ENCODE assay signal across 8 mouse cellular contexts in genomic region chrX:56340305-56340704, GRCm38 (mm10). TPM values are rescaled to one million over a fixed set of nuclear protein-coding genes. Genes with fewer than 3 reads are reported as not detected.
DNase-seq lines count a peak whose midpoint lies in the region; ATAC-seq and TF ChIP-seq lines count a peak whose summit lies in the region.

No protein-coding gene starts in this region.

- no peak overlapping the region for H3K27ac ChIP-seq in heart, adult 2 months
- no peak overlapping the region for H3K27ac ChIP-seq in heart, embryonic 11.5 days (ENCODE audit: low read depth, low read length)
- H3K27ac ChIP-seq in cortical plate, adult 2 months (ENCODE audit: insufficient read depth, low read length), result no peak overlapping the region
- no peak overlapping the region for H3K27ac ChIP-seq in limb, embryonic 11.5 days (replicated peaks; ENCODE audit: low read depth, low read length)
- H3K27ac ChIP-seq in midbrain, embryonic 11.5 days (ENCODE audit: low read depth, low read length), result no peak overlapping the region

- TF ChIP-seq CTCF in heart, adult 2 months (IDR thresholded peaks at IDR 0.05), result peak; percentile 63
- TF ChIP-seq CTCF in cortical plate, adult 2 months (IDR thresholded peaks at IDR 0.05; ENCODE audit: extremely low read depth, insufficient read depth, low read length), result 0 out of 2 replicates have a peak, but pooled peaks have one; percentile 26

- no peak for TF ChIP-seq EP300 in heart, adult 2 months (IDR thresholded peaks at IDR 0.05; ENCODE audit: insufficient read depth, low read depth, low read length)

- ATAC-seq in heart, embryonic 11.5 days (replicated peaks; ENCODE audit: insufficient number of reproducible peaks, low FRiP score, low TSS enrichment), result no peak
- ATAC-seq in limb, embryonic 11.5 days (ENCODE audit: insufficient number of reproducible peaks, low FRiP score, low TSS enrichment, low read depth), result no peak
- ATAC-seq in midbrain, embryonic 11.5 days (ENCODE audit: low FRiP score), result no peak

- no peak for DNase-seq in heart, adult 2 months
- peak; percentile 10 to 33 for DNase-seq in right cerebral cortex, adult 2 months (ENCODE audit: low spot score in 2 of 2)
- DNase-seq in right cerebral cortex, postnatal 36 days (ENCODE audit: low spot score in 2 of 2), result no peak
- DNase-seq in limb, embryonic 11.5 days (ENCODE audit: low spot score), result peak; percentile 31
- DNase-seq in gastrocnemius, postnatal 36 days, result no peak
- DNase-seq in midbrain, embryonic 11.5 days (ENCODE audit: low spot score, missing footprints), result no peak

- H3K36me3 ChIP-seq in heart, adult 2 months (ENCODE audit: control insufficient read depth, insufficient read depth, low read length), result no peaks in the 10 kb centered on the region
- H3K36me3 ChIP-seq in heart, embryonic 11.5 days (ENCODE audit: control insufficient read depth, insufficient read depth, low read length), result no peaks in the 10 kb centered on the region
- no peaks in the 10 kb centered on the region for H3K36me3 ChIP-seq in limb, embryonic 11.5 days (ENCODE audit: control insufficient read depth, insufficient read depth, low read length)
- H3K36me3 ChIP-seq in midbrain, embryonic 11.5 days (ENCODE audit: control insufficient read depth, insufficient read depth, low read length), result no peaks in the 10 kb centered on the region

- no peaks in the 10 kb centered on the region for H3K4me1 ChIP-seq in heart, adult 2 months (ENCODE audit: control insufficient read depth, insufficient read depth, low read length)
- no peaks in the 10 kb centered on the region for H3K4me1 ChIP-seq in heart, embryonic 11.5 days (ENCODE audit: control insufficient read depth, insufficient read depth, low read length)
- H3K4me1 ChIP-seq in cortical plate, adult 2 months (ENCODE audit: control insufficient read depth, insufficient read depth, low read length), result no peaks in the 10 kb centered on the region
- no peaks in the 10 kb centered on the region for H3K4me1 ChIP-seq in limb, embryonic 11.5 days (ENCODE audit: control insufficient read depth, insufficient read depth, low read length)
- no peaks in the 10 kb centered on the region for H3K4me1 ChIP-seq in midbrain, embryonic 11.5 days (ENCODE audit: control insufficient read depth, insufficient read depth, low read length)

- no peaks in the 10 kb centered on the region for H3K79me2 ChIP-seq in heart, adult 2 months (replicated peaks; ENCODE audit: control insufficient read depth, insufficient read depth, low read length)

- H3K4me3 ChIP-seq in heart, adult 2 months, result no peak overlapping the region
- H3K4me3 ChIP-seq in heart, embryonic 11.5 days (ENCODE audit: low read depth, low read length), result no peak overlapping the region
- no peak overlapping the region for H3K4me3 ChIP-seq in cortical plate, adult 2 months (ENCODE audit: insufficient read depth, low read length)
- H3K4me3 ChIP-seq in limb, embryonic 11.5 days (ENCODE audit: low read depth, low read length), result no peak overlapping the region
- H3K4me3 ChIP-seq in midbrain, embryonic 11.5 days (ENCODE audit: low read depth, low read length), result no peak overlapping the region

- intact Hi-C loops in heart, adult 2 months (cut with DNase I), result no loop called here
- intact Hi-C loops in gastrocnemius, postnatal 36 days (cut with DNase I), result loop anchor here (5.0 kb wide), 1 partner anchor 63 kb away; no protein-coding TSS in a partner anchor

- no peak overlapping the region for H3K4me2 ChIP-seq in heart, embryonic 11.5 days
- no peak overlapping the region for H3K4me2 ChIP-seq in limb, embryonic 11.5 days (ENCODE audit: low read depth, severe bottlenecking)
- no peak overlapping the region for H3K4me2 ChIP-seq in midbrain, embryonic 11.5 days

- no peaks in the 10 kb centered on the region for H3K9me3 ChIP-seq in heart, embryonic 11.5 days (replicated peaks; ENCODE audit: control insufficient read depth, low read length)
- no peaks in the 10 kb centered on the region for H3K9me3 ChIP-seq in limb, embryonic 11.5 days (ENCODE audit: control insufficient read depth, low read length)
- no peaks in the 10 kb centered on the region for H3K9me3 ChIP-seq in midbrain, embryonic 11.5 days (ENCODE audit: control insufficient read depth, low read length)

- no peaks in the 10 kb centered on the region for H3K27me3 ChIP-seq in heart, adult 2 months (ENCODE audit: control insufficient read depth, insufficient read depth, low read length)
- no peaks in the 10 kb centered on the region for H3K27me3 ChIP-seq in heart, embryonic 11.5 days (ENCODE audit: control insufficient read depth, insufficient read depth, low read length)
- no peaks in the 10 kb centered on the region for H3K27me3 ChIP-seq in limb, embryonic 11.5 days (ENCODE audit: control insufficient read depth, insufficient read depth, low read length)
- no peaks in the 10 kb centered on the region for H3K27me3 ChIP-seq in midbrain, embryonic 11.5 days (ENCODE audit: control insufficient read depth, insufficient read depth, low read length)

- no peak overlapping the region for H3K9ac ChIP-seq in heart, adult 2 months (ENCODE audit: low read depth, low read length)
- no peak overlapping the region for H3K9ac ChIP-seq in heart, embryonic 11.5 days (ENCODE audit: low read depth, low read length)
- no peak overlapping the region for H3K9ac ChIP-seq in limb, embryonic 11.5 days (ENCODE audit: low read length)
- no peak overlapping the region for H3K9ac ChIP-seq in midbrain, embryonic 11.5 days (ENCODE audit: low read length)

- no peak for TF ChIP-seq POLR2A in heart, adult 2 months (IDR thresholded peaks at IDR 0.05; ENCODE audit: insufficient read depth, low read depth, low read length)
- no peak for TF ChIP-seq POLR2A in cortical plate, adult 2 months (IDR thresholded peaks at IDR 0.05; ENCODE audit: extremely low read depth, insufficient read depth, low read length)

RNA-seq across cellular contexts. Expression of gene Zfp449, which starts 5.9 kb away (rescaled TPM):
- 1 to 10 TPM; 4.0 to 5.5 TPM for total RNA-seq in heart, adult 2 months (2021)
- polyA plus RNA-seq in heart, adult 2 months (2012; rRNA removed), result 1.4 and 2.3 TPM in 2 replicates
- 8.0 and 9.7 TPM in 2 replicates for polyA plus RNA-seq in heart, embryonic 11.5 days (2014; fragmentation: Nextera tagmentation; extraction: Ambion mirVana)
- polyA plus RNA-seq in cortical plate, adult 2 months (2012; rRNA removed), result 2.5 and 2.6 TPM in 2 replicates
- polyA plus RNA-seq in limb, embryonic 11.5 days (2014; fragmentation: Nextera tagmentation; extraction: Ambion mirVana), result 10.8 and 11.0 TPM in 2 replicates
- total RNA-seq in gastrocnemius, postnatal 36 days (2021), result 1 to 10 TPM; 2.2 to 2.3 TPM
- polyA plus RNA-seq in midbrain, embryonic 11.5 days (2014; fragmentation: Nextera tagmentation; extraction: Ambion mirVana), result 7.4 and 8.6 TPM in 2 replicates

RNA-seq across cellular contexts. Expression of gene Smim10l2a, which starts 34.1 kb away (rescaled TPM):
- under 1 TPM in 1 of 2 experiments, not detected in 1; 0.18 TPM for total RNA-seq in heart, adult 2 months (2021)
- polyA plus RNA-seq in heart, adult 2 months (2012; rRNA removed), result 0.20 and 0.35 TPM in 2 replicates
- polyA plus RNA-seq in heart, embryonic 11.5 days (2014; fragmentation: Nextera tagmentation; extraction: Ambion mirVana), result 2.0 and 3.2 TPM in 2 replicates
- polyA plus RNA-seq in cortical plate, adult 2 months (2012; rRNA removed), result 18.6 and 19.2 TPM in 2 replicates
- polyA plus RNA-seq in limb, embryonic 11.5 days (2014; fragmentation: Nextera tagmentation; extraction: Ambion mirVana), result 8.5 and 8.8 TPM in 2 replicates
- not detected for total RNA-seq in gastrocnemius, postnatal 36 days (2021)
- polyA plus RNA-seq in midbrain, embryonic 11.5 days (2014; fragmentation: Nextera tagmentation; extraction: Ambion mirVana), result 2.3 and 2.6 TPM in 2 replicates

Comparison
In these comparisons a context has a peak if more than half of its experiments do, and no peak if none do; other contexts are left out.
1. DNase-seq: peak in right cerebral cortex, adult 2 months (2 of 2) and limb, embryonic 11.5 days (single experiment); none in heart, adult 2 months (0 of 2), right cerebral cortex, postnatal 36 days (0 of 2), gastrocnemius, postnatal 36 days (0 of 2) and midbrain, embryonic 11.5 days (single experiment).